Mouse (Mus musculus) hematopoietic stem cell, adult 5-6 weeks (primary cell): ENCODE data around the gene Larp6. TPM values are rescaled to one million over a fixed set of nuclear protein-coding genes. Genes with fewer than 3 reads are reported as not detected.

ENCODE experiments used
- total RNA-seq: library from RNA; stranded (forward); fragments of 172-1452, 232-1000 nt; gene quantifications from 2 replicates; pipeline ENCODE4 v1.2.3, GENCODE M21; 2017

Gene Larp6
- total RNA-seq, 1 experiment from 2014 or later = 0.45 TPM

Other genes with a start within 250 kb of the Larp6 start
- 1.0 and 2.1 TPM in 2 replicates for gene Thsd4, start 190.9 kb upstream of the Larp6 start, total RNA-seq
- gene Lrrc49, start 24.8 kb upstream of the Larp6 start, total RNA-seq = 35.5 and 36.5 TPM in 2 replicates
- gene Uaca, start 81.6 kb downstream of the Larp6 start, total RNA-seq = 6.2 and 6.8 TPM in 2 replicates